Mouse (Mus musculus): ENCODE results near the gene Plin5. TPM values are rescaled to one million over a fixed set of nuclear protein-coding genes. Genes with fewer than 3 reads are reported as not detected.

Plin5 gene
- polyA plus RNA-seq (2015; fragmentation: Nextera tagmentation; extraction: Ambion mirVana), result 0.48 and 0.57 TPM in 2 replicates

- H3K36me3 ChIP-seq (ENCODE audit: control insufficient read depth, insufficient read depth, low read length), result no peaks in the 10 kb centered on the region
- H3K4me2 ChIP-seq (ENCODE audit: low read depth, low read length), result peak within 1 kb of the TSS; percentile 82
- H3K27ac ChIP-seq (ENCODE audit: low read length), result no peak within 1 kb of the TSS
- H3K27me3 ChIP-seq (replicated peaks; ENCODE audit: control insufficient read depth, insufficient read depth, low read length), result peaks cover 38% of the 10 kb centered on the region
- H3K9me3 ChIP-seq (ENCODE audit: control insufficient read depth, low read length), result peaks cover 2% of the 10 kb centered on the region
- peak within 1 kb of the TSS; percentile 59; the same call in 1 of the 2 replicates for H3K9ac ChIP-seq (ENCODE audit: low read depth, low read length)
- ATAC-seq, result peak; percentile 72
- WGBS, result 2% methylated on average over 27 of the region's 27 CpGs
- peak within 1 kb of the TSS; percentile 43 for H3K4me3 ChIP-seq (ENCODE audit: low read length)
- H3K4me1 ChIP-seq (ENCODE audit: control insufficient read depth, insufficient read depth, low read length), result peaks cover 17% of the 10 kb centered on the region
These were observed at the start of gene Plin5 for GRCm38 (mm10) chr17:56117251-56117710. Plin5 (minus strand) TSS chr17:56117596.

GRCm38 (mm10) chr17:56165671-56166070 is 48.3 kb upstream of the Plin5 start:
- WGBS, result 51% methylated on average over 11 of the region's 11 CpGs
- Histone ChIP-seq H3K4me3 (ENCODE audit: low read length) (no peak overlapping the region), H3K4me1 (ENCODE audit: control insufficient read depth, insufficient read depth, low read length) (peaks cover 24% of the 10 kb centered on the region), H3K36me3 (ENCODE audit: control insufficient read depth, insufficient read depth, low read length) (no peaks in the 10 kb centered on the region), H3K4me2 (ENCODE audit: low read depth, low read length) (no peak overlapping the region), H3K9me3 (ENCODE audit: control insufficient read depth, low read length) (no peaks in the 10 kb centered on the region), H3K27me3 (replicated peaks; ENCODE audit: control insufficient read depth, insufficient read depth, low read length) (no peaks in the 10 kb centered on the region), H3K27ac (ENCODE audit: low read length) (no peak overlapping the region), H3K9ac (ENCODE audit: low read depth, low read length) (peak overlapping the region; percentile 38; the same call in 1 of the 2 replicates)
- no peak for ATAC-seq

GRCm38 (mm10) chr17:56164510-56164909 is 47.1 kb upstream of the Plin5 start:
- H3K9ac ChIP-seq (ENCODE audit: low read depth, low read length), result no peak overlapping the region
- no peak for ATAC-seq
- 64% methylated on average over 3 of the region's 3 CpGs for WGBS
- H3K9me3 ChIP-seq (ENCODE audit: control insufficient read depth, low read length), result no peaks in the 10 kb centered on the region
- no peak overlapping the region for H3K4me2 ChIP-seq (ENCODE audit: low read depth, low read length)
- peaks cover 24% of the 10 kb centered on the region for H3K4me1 ChIP-seq (ENCODE audit: control insufficient read depth, insufficient read depth, low read length)
- no peak overlapping the region for H3K4me3 ChIP-seq (ENCODE audit: low read length)
- no peaks in the 10 kb centered on the region for H3K27me3 ChIP-seq (replicated peaks; ENCODE audit: control insufficient read depth, insufficient read depth, low read length)
- H3K27ac ChIP-seq (ENCODE audit: low read length), result no peak overlapping the region
- no peaks in the 10 kb centered on the region for H3K36me3 ChIP-seq (ENCODE audit: control insufficient read depth, insufficient read depth, low read length)

- peak; percentile 56 for ATAC-seq
- peak overlapping the region; percentile 61; the same call in 1 of the 2 replicates for H3K9ac ChIP-seq (ENCODE audit: low read depth, low read length)
- H3K4me1 ChIP-seq (ENCODE audit: control insufficient read depth, insufficient read depth, low read length), result peaks cover 24% of the 10 kb centered on the region
- H3K27ac ChIP-seq (ENCODE audit: low read length), result peak overlapping the region; percentile 1
- 55% methylated on average over 6 of the region's 6 CpGs for WGBS
- no peaks in the 10 kb centered on the region for H3K36me3 ChIP-seq (ENCODE audit: control insufficient read depth, insufficient read depth, low read length)
- no peaks in the 10 kb centered on the region for H3K27me3 ChIP-seq (replicated peaks; ENCODE audit: control insufficient read depth, insufficient read depth, low read length)
- H3K4me2 ChIP-seq (ENCODE audit: low read depth, low read length), result peak overlapping the region; percentile 82
- 0 out of 2 replicates have a peak overlapping the region, but pooled peaks have one; percentile 17 for H3K4me3 ChIP-seq (ENCODE audit: low read length)
- H3K9me3 ChIP-seq (ENCODE audit: control insufficient read depth, low read length), result no peaks in the 10 kb centered on the region
These were observed 46.2 kb upstream of the Plin5 start for GRCm38 (mm10) chr17:56163523-56164102.

- H3K4me3 ChIP-seq (ENCODE audit: low read length), result peak within 1 kb of the TSS; percentile 47
- WGBS, result under 1% methylated on average over 30 of the region's 30 CpGs
- H3K4me1 ChIP-seq (ENCODE audit: control insufficient read depth, insufficient read depth, low read length), result peaks cover 24% of the 10 kb centered on the region
- peak within 1 kb of the TSS; percentile 40 for H3K27ac ChIP-seq (ENCODE audit: low read length)
- H3K9me3 ChIP-seq (ENCODE audit: control insufficient read depth, low read length), result no peaks in the 10 kb centered on the region
- H3K9ac ChIP-seq (ENCODE audit: low read depth, low read length), result peak within 1 kb of the TSS; percentile 64
- ATAC-seq, result peak; percentile 97
- H3K36me3 ChIP-seq (ENCODE audit: control insufficient read depth, insufficient read depth, low read length), result no peaks in the 10 kb centered on the region
- peak within 1 kb of the TSS; percentile 82 for H3K4me2 ChIP-seq (ENCODE audit: low read depth, low read length)
- H3K27me3 ChIP-seq (replicated peaks; ENCODE audit: control insufficient read depth, insufficient read depth, low read length), result peaks cover 9% of the 10 kb centered on the region; the same call in 1 of the 2 replicates
These were observed 44.9 kb upstream of the Plin5 start, which contains the start of gene Tnfaip8l1 for GRCm38 (mm10) chr17:56162231-56162774. Tnfaip8l1 (plus strand) TSS chr17:56162477.

GRCm38 (mm10) chr17:56159729-56160128 is 42.3 kb upstream of the Plin5 start:
- Histone ChIP-seq H3K9me3 (ENCODE audit: control insufficient read depth, low read length) (no peaks in the 10 kb centered on the region), H3K27ac (ENCODE audit: low read length) (no peak overlapping the region), H3K4me3 (ENCODE audit: low read length) (no peak overlapping the region), H3K36me3 (ENCODE audit: control insufficient read depth, insufficient read depth, low read length) (no peaks in the 10 kb centered on the region), H3K4me2 (ENCODE audit: low read depth, low read length) (no peak overlapping the region), H3K27me3 (replicated peaks; ENCODE audit: control insufficient read depth, insufficient read depth, low read length) (peaks cover 9% of the 10 kb centered on the region; the same call in 1 of the 2 replicates), H3K9ac (ENCODE audit: low read depth, low read length) (0 out of 2 replicates have a peak overlapping the region, but pooled peaks have one; percentile 7), H3K4me1 (ENCODE audit: control insufficient read depth, insufficient read depth, low read length) (peaks cover 19% of the 10 kb centered on the region; the same call in 1 of the 2 replicates)
- ATAC-seq, result 0 out of 2 replicates have a peak, but pooled peaks have one; percentile 10
- WGBS, result 3% methylated on average over 9 of the region's 9 CpGs

- Histone ChIP-seq H3K4me1 (ENCODE audit: control insufficient read depth, insufficient read depth, low read length) (peaks cover 12% of the 10 kb centered on the region), H3K9me3 (ENCODE audit: control insufficient read depth, low read length) (no peaks in the 10 kb centered on the region), H3K4me3 (ENCODE audit: low read length) (no peak overlapping the region), H3K4me2 (ENCODE audit: low read depth, low read length) (no peak overlapping the region), H3K36me3 (ENCODE audit: control insufficient read depth, insufficient read depth, low read length) (no peaks in the 10 kb centered on the region), H3K9ac (ENCODE audit: low read depth, low read length) (no peak overlapping the region), H3K27ac (ENCODE audit: low read length) (no peak overlapping the region), H3K27me3 (replicated peaks; ENCODE audit: control insufficient read depth, insufficient read depth, low read length) (peaks cover 29% of the 10 kb centered on the region)
- WGBS, result 29% methylated on average over 9 of the region's 9 CpGs
- ATAC-seq, result peak; percentile 89
These were observed 36.2 kb upstream of the Plin5 start for GRCm38 (mm10) chr17:56153643-56154042.

GRCm38 (mm10) chr17:56149897-56150296 is 32.5 kb upstream of the Plin5 start:
- peaks cover 15% of the 10 kb centered on the region for H3K4me1 ChIP-seq (ENCODE audit: control insufficient read depth, insufficient read depth, low read length)
- H3K9ac ChIP-seq (ENCODE audit: low read depth, low read length), result no peak overlapping the region
- H3K36me3 ChIP-seq (ENCODE audit: control insufficient read depth, insufficient read depth, low read length), result no peaks in the 10 kb centered on the region
- peaks cover 41% of the 10 kb centered on the region for H3K27me3 ChIP-seq (replicated peaks; ENCODE audit: control insufficient read depth, insufficient read depth, low read length)
- WGBS, result 33% methylated on average over 2 of the region's 2 CpGs
- H3K27ac ChIP-seq (ENCODE audit: low read length), result no peak overlapping the region
- H3K9me3 ChIP-seq (ENCODE audit: control insufficient read depth, low read length), result no peaks in the 10 kb centered on the region
- no peak overlapping the region for H3K4me2 ChIP-seq (ENCODE audit: low read depth, low read length)
- no peak for ATAC-seq
- H3K4me3 ChIP-seq (ENCODE audit: low read length), result no peak overlapping the region

GRCm38 (mm10) chr17:56148790-56149618 is 31.6 kb upstream of the Plin5 start:
- Histone ChIP-seq H3K9me3 (ENCODE audit: control insufficient read depth, low read length) (no peaks in the 10 kb centered on the region), H3K36me3 (ENCODE audit: control insufficient read depth, insufficient read depth, low read length) (no peaks in the 10 kb centered on the region), H3K9ac (ENCODE audit: low read depth, low read length) (peak overlapping the region; percentile 27; the same call in 1 of the 2 replicates), H3K4me2 (ENCODE audit: low read depth, low read length) (peak overlapping the region; percentile 45), H3K4me1 (ENCODE audit: control insufficient read depth, insufficient read depth, low read length) (peaks cover 13% of the 10 kb centered on the region), H3K4me3 (ENCODE audit: low read length) (peak overlapping the region; percentile 19; the same call in 1 of the 2 replicates), H3K27me3 (replicated peaks; ENCODE audit: control insufficient read depth, insufficient read depth, low read length) (peaks cover 47% of the 10 kb centered on the region), H3K27ac (ENCODE audit: low read length) (no peak overlapping the region)
- ATAC-seq, result no peak
- WGBS, result 2% methylated on average over 30 of the region's 30 CpGs
